Mouse (Mus musculus): Measurements from ENCODE around the gene Dip2c. TPM values are rescaled to one million over a fixed set of nuclear protein-coding genes. Genes with fewer than 3 reads are reported as not detected.
A peak's percentile ranks its signal among the peaks of the same experiment; 100 is the strongest.

Dip2c gene
- total RNA-seq, 2 experiments from 2014 or later = 70.4 to 72.8 TPM

GRCm38 (mm10) chr13:9421949-9422348 is 145.6 kb downstream of the Dip2c start:
- DNase-seq (ENCODE audit: low spot score in 2 of 2) = no peak

- no peak for DNase-seq (ENCODE audit: low spot score in 2 of 2)
These were observed 146.5 kb downstream of the Dip2c start for GRCm38 (mm10) chr13:9422876-9423275.

- DNase-seq (ENCODE audit: low spot score in 2 of 2) = no peak
These were observed 148.1 kb downstream of the Dip2c start for GRCm38 (mm10) chr13:9424434-9424833.

GRCm38 (mm10) chr13:9426267-9426666 is 149.9 kb downstream of the Dip2c start:
- DNase-seq (ENCODE audit: low spot score in 2 of 2) = no peak

GRCm38 (mm10) chr13:9426779-9427178 is 150.5 kb downstream of the Dip2c start:
- DNase-seq (ENCODE audit: low spot score in 2 of 2) = no peak

- no peak for DNase-seq (ENCODE audit: low spot score in 2 of 2)
These were observed 153.6 kb downstream of the Dip2c start for GRCm38 (mm10) chr13:9429884-9430283.

- DNase-seq (ENCODE audit: low spot score in 2 of 2) = no peak
These were observed 154.4 kb downstream of the Dip2c start for GRCm38 (mm10) chr13:9430724-9431123.

GRCm38 (mm10) chr13:9431441-9431840 is 155.1 kb downstream of the Dip2c start:
- DNase-seq (ENCODE audit: low spot score in 2 of 2) = no peak

GRCm38 (mm10) chr13:9443066-9443465 is 166.7 kb downstream of the Dip2c start:
- no peak for DNase-seq (ENCODE audit: low spot score in 2 of 2)

- no peak for DNase-seq (ENCODE audit: low spot score in 2 of 2)
These were observed 169.4 kb downstream of the Dip2c start for GRCm38 (mm10) chr13:9445533-9446294.

- no peak for DNase-seq (ENCODE audit: low spot score in 2 of 2)
These were observed 170.3 kb downstream of the Dip2c start for GRCm38 (mm10) chr13:9446448-9447115.

GRCm38 (mm10) chr13:9450276-9450675 is 173.9 kb downstream of the Dip2c start:
- no peak for DNase-seq (ENCODE audit: low spot score in 2 of 2)

GRCm38 (mm10) chr13:9451952-9452351 is 175.6 kb downstream of the Dip2c start:
- DNase-seq (ENCODE audit: low spot score in 2 of 2) = no peak

- DNase-seq (ENCODE audit: low spot score in 2 of 2) = no peak
These were observed 178.3 kb downstream of the Dip2c start for GRCm38 (mm10) chr13:9454426-9455177.

GRCm38 (mm10) chr13:9455979-9456378 is 179.7 kb downstream of the Dip2c start:
- DNase-seq (ENCODE audit: low spot score in 2 of 2) = no peak

GRCm38 (mm10) chr13:9457420-9458308 is 181.3 kb downstream of the Dip2c start:
- no peak for DNase-seq (ENCODE audit: low spot score in 2 of 2)

- no peak for DNase-seq (ENCODE audit: low spot score in 2 of 2)
These were observed 188.1 kb downstream of the Dip2c start for GRCm38 (mm10) chr13:9464457-9464856.

GRCm38 (mm10) chr13:9467216-9467615 is 190.9 kb downstream of the Dip2c start:
- DNase-seq (ENCODE audit: low spot score in 2 of 2) = peak; percentile 64 to 67

GRCm38 (mm10) chr13:9473383-9473782 is 197.1 kb downstream of the Dip2c start:
- no peak for DNase-seq (ENCODE audit: low spot score in 2 of 2)

- no peak for DNase-seq (ENCODE audit: low spot score in 2 of 2)
These were observed 205.4 kb downstream of the Dip2c start for GRCm38 (mm10) chr13:9481722-9482121.

- no peak for DNase-seq (ENCODE audit: low spot score in 2 of 2)
These were observed 213.4 kb downstream of the Dip2c start for GRCm38 (mm10) chr13:9489696-9490095.

Measured in layer of hippocampus, postnatal 10 days (tissue).